Mouse (Mus musculus): ENCODE results near the gene Dnah6.

Gene Dnah6

GRCm38 (mm10) chr6:73143403-73143802, 78.0 kb downstream of the Dnah6 start:
- DNase-seq (ENCODE audit: low read depth, low spot score): no peak

- DNase-seq (ENCODE audit: low read depth, low spot score): no peak
These were observed 78.7 kb downstream of the Dnah6 start for GRCm38 (mm10) chr6:73142776-73143175.

- DNase-seq (ENCODE audit: low read depth, low spot score): no peak
These were observed 80.6 kb downstream of the Dnah6 start for GRCm38 (mm10) chr6:73140836-73141235.

GRCm38 (mm10) chr6:73132784-73133183, 88.7 kb downstream of the Dnah6 start:
- DNase-seq (ENCODE audit: low read depth, low spot score): no peak

DNA sequence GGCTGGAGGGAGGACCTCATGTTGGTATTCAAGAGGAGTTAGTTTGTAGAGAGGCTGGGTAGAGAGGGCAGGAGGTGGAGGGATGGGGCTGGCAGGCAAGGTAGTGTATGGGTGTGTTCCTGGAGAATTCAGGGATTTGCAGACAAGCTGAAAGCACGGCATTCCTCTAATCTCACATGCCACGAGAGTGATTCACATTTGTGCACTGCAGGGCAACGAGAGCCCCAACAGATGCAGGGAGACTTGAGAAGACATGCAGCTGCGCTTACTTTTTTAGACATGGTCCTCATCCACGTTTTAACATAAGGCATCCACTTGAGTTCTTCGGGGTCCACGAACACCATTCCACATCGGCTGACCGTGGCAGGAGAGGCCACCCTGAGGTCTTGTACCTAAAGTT, 93.9 kb downstream of the Dnah6 start:
- DNase-seq (ENCODE audit: low read depth, low spot score): no peak

DNA sequence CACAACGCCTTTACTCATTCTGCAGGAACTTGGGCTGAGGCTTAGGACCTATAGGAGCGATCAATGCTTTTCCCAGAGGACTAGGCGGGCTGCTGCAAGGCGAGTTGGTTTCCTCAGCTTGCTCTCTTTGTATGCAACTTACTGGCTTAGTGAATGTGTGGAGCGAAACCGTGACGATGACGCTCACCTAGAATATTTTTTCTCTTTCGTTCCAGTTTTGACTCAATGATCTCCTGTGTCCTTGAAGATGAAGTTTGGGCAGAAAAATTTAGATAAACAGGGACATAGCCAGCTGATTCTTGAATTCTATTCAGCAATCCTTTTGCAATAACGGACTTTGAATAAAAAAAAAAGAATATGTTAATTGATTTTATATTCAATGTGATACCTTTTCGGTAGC, 101.1 kb downstream of the Dnah6 start:
- no peak for DNase-seq (ENCODE audit: low read depth, low spot score)

DNA sequence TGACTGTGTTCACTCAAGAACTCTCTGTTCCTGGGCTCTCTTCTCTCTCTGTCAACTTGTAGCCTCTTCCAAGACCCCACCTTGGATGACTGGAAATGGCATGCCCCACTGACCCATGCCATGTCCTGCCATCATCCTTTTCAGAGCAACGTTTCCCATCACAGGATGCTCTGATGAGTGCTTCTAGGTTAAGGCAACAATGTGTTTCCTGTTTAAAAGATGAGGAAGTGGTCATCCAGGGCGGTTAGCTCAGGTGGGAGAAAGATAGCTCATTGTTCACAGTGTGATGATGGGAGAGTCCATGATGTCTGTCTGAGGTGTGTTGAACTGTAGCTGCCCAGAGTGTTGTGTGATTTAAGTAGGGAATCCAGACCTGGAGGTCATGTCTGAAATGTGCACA, 107.6 kb downstream of the Dnah6 start:
- no peak for DNase-seq (ENCODE audit: low read depth, low spot score)

DNA sequence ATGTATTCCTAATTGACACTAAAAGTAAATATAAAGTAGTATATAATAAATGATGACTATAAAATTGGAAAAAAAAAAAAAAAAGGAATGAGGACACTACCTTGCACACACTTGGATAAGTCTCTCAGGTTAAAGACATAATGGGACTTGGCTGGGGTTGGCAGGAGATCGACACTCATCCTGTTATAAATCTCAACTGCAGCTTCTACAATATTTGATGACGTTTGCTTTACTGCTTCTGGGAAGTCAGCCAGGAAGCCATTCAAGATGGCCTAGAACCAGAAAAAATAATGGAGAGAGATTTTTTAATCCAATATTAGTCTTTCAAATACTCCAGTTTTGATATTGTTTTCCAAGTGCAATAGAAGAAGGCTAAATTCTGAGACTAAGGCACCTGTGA, 108.1 kb downstream of the Dnah6 start:
- no peak for DNase-seq (ENCODE audit: low read depth, low spot score)

DNA sequence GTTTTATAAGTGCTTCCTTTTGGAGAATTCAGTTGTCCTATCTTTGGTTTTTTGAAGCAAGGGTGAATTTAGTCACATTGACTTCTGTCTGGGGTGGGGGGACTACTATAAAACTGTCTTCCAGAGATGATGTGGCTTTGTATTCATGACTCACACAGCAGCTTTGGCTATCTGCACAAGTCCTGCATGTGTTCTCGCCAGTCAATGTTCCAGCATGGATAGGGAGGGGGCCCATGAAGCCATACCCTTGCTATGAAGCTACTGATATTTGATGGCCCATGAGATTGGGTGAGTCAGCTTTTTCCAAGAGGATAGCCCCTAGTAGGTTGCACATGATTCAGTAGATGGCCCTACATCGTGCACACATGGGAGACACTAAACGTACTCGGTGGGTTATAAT, 128.3 kb downstream of the Dnah6 start:
- DNase-seq (ENCODE audit: low read depth, low spot score): no peak

DNA sequence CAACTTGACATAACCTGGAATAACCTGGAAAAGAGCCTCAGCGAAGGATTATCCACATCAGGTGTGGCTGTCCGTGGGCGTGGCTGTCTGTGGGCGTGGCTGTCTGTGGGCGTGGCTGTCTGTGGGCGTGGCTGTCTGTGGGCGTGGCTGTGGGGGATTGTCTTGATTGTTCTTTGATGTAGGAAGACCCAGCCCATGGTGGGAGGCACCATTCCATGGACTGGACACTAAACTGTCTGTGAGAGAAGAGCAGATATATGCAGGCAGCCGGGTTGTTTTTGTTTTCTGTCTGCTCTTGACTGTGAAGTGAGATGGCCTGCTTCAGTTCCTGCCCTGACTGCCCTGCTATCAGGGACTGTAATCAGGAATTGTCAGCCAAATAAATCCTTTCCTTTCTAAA, 130.6 kb downstream of the Dnah6 start:
- DNase-seq (ENCODE audit: low read depth, low spot score): no peak

DNA sequence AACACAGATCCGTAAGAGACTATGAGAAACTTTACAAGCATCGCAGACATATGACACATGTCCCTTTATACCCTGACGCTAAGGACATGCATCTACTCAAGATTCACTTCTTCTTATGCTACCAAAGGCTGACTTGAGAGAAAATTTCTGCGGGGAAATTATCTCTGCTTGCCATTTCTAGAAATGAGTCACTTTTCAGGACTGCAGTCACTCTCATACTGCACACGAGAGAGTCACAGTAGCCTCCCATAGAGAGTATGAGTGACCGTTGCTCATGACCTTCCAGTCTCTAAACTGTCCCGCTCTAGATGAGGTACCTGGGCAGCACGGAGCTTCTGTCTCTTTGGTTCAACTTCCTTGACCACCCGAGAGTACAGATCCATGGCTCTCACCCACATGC, 138.9 kb downstream of the Dnah6 start:
- no peak for DNase-seq (ENCODE audit: low read depth, low spot score)

DNA sequence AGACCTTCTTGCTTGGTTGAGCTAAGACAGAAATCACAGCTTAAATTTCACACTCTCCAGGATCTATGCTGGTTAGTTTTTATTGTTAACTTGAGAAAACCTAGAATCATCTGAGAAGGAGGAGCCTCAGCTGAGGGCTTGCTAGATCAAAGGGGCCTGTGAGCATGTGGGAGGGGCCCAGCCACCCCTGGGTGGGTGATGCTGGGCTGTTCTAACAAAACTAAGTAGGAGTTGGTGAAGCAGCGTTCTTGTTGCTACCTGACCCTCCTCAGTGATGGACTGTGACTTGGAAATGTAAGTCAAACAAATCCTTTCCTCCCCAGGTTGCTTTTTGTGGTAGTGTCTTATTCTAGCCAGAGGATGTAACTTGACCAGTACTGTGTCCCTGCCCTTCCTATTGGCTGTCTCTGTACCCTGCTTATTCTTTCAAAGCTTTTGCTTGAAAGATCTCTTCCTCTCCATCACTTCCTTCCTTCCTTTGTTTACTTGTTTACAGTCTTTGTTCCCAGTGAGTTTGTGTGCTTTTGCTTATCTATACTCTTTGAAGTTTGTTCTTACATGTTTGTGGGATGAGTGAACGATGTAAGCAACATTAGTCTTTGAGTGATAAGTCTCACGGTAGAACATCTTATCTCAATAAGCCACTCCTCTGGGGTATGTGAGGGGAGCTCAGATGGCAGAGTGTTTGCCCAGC, 149.2 kb downstream of the Dnah6 start:
- no peak for DNase-seq (ENCODE audit: low read depth, low spot score)

DNA sequence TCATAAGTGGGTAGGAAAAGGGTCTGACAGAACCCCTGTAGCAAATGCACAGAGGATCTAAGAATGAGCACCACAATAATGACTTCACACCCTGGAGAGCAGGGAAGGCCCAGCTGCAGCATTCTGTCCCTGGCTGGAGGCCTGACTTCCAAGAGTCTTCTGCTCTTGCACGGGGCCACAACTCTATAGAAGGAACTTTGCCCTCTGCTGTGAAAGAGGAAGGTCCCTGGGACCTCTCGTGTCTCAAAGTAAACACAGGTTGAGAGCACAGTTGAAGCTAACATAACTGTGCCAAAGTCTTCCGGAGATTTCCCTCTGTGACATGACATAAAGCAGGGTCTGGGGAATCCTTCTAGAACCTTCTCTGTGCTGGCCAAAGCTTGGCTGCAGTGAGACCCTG, 150.2 kb downstream of the Dnah6 start:
- DNase-seq (ENCODE audit: low read depth, low spot score): no peak

- no peak for DNase-seq (ENCODE audit: low read depth, low spot score)
These were observed 150.8 kb downstream of the Dnah6 start for GRCm38 (mm10) chr6:73070663-73071062.

- no peak for DNase-seq (ENCODE audit: low read depth, low spot score)
These were observed 156.9 kb downstream of the Dnah6 start for GRCm38 (mm10) chr6:73064551-73064950.

- no peak for DNase-seq (ENCODE audit: low read depth, low spot score)
These were observed 161.8 kb downstream of the Dnah6 start for GRCm38 (mm10) chr6:73059596-73060121.

DNA sequence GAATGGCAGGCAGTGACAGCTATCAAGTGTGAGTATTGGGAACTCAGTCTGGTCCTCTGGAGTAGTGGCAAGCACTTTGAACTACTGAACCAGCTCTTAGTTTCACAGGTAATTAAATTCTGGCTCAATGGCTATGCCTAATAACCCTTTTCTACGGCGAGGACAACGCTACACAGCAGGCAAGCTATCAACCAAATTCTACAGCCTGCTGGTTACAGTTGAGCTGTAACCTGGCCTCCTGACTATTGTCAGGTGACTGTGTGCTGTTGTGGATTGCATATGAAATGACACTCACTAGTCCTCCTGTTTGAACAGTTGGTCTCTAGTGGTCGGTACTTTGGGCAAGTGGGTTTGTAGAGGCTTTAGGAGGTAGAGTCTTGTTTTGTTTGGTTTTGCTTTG, 162.3 kb downstream of the Dnah6 start:
- no peak for DNase-seq (ENCODE audit: low read depth, low spot score)

- no peak for DNase-seq (ENCODE audit: low read depth, low spot score)
These were observed 166.1 kb downstream of the Dnah6 start for GRCm38 (mm10) chr6:73055347-73055746.

GRCm38 (mm10) chr6:73054807-73055206, 166.6 kb downstream of the Dnah6 start:
- DNase-seq (ENCODE audit: low read depth, low spot score): no peak

DNA sequence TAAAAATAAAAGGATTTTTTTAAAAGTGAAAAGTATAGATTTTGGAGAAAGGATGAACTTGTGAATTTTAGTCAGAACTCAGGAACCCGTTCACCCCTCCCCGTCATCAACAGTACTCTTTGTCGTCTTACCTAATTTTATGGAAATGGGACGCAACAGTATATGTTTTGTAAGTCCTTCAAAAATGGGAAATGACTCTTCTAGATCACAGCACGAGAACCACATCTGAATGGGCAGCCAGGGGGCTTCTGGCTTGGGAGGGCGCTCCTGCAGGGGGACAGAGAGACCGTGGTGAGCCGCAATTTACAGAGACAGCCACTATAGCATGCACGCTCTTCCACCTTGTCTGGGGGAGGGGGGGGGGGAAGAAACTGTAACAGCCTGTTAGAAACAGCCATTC, 167.9 kb downstream of the Dnah6 start:
- DNase-seq (ENCODE audit: low read depth, low spot score): no peak

DNA sequence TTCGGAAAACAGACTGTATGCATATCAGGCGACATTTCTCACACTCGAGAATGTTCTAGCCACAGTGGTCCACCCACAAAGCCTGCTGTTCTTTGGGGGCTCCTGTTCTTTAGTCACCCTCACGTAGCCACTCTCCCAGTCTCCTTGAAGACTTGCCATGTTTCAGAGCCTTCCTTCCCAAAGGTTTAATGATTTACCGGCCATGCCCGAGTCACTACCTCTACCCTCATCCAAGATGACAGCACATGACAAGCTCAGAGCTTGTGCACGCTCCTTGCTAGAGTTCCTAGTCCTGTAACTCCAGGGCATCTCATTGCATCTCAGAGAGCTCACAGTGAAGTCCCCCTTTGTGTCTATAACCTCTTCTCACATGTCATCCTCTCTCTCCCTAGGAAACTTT, 174.2 kb downstream of the Dnah6 start:
- no peak for DNase-seq (ENCODE audit: low read depth, low spot score)

- no peak for DNase-seq (ENCODE audit: low read depth, low spot score)
These were observed 175.5 kb downstream of the Dnah6 start for GRCm38 (mm10) chr6:73045944-73046343.

- no peak for DNase-seq (ENCODE audit: low read depth, low spot score)
These were observed 179.2 kb downstream of the Dnah6 start for GRCm38 (mm10) chr6:73042278-73042677.

- no peak for DNase-seq (ENCODE audit: low read depth, low spot score)
These were observed 183.2 kb downstream of the Dnah6 start for GRCm38 (mm10) chr6:73038291-73038690.
